Mouse (Mus musculus): ENCODE measurements around the gene Vps39. TPM values are rescaled to one million over a fixed set of nuclear protein-coding genes. Genes with fewer than 3 reads are reported as not detected.

The Vps39 gene
- polyA plus RNA-seq, 1 experiment from 2014 or later, result 30.5 TPM

GRCm38 (mm10) chr2:120268635-120269034 lies 84.3 kb downstream of the Vps39 start:
- POLR2A ChIA-PET, result no interaction called here
- in situ Hi-C loops (cut with MboI; ENCODE audit: low pct_unique_long_range_greater_than_20kb), result no loop called here
- no peak for TF ChIP-seq CTCF (IDR thresholded peaks at IDR 0.05)
- H3K27me3 ChIP-seq, result peaks cover 47% of the 10 kb centered on the region
- CTCF ChIA-PET, result interaction anchor here (0.9 kb wide), 1 partner anchor 106 kb away, joined by 3 read pairs; no protein-coding TSS in a partner anchor
- ATAC-seq (no peak), DNase-seq (ENCODE audit: low read depth, low spot score) (no peak)

Other genes starting within 250 kb of the Vps39 start
- gene Ehd4, start 198.5 kb downstream of the Vps39 start, polyA plus RNA-seq (2021), result 69.6 TPM
- 0.01 TPM for gene Pla2g4e, start 107.8 kb downstream of the Vps39 start, polyA plus RNA-seq (2021)
- not detected for gene Pla2g4d, start 63.9 kb downstream of the Vps39 start, polyA plus RNA-seq (2021)
- gene Pla2g4f, start 39.0 kb downstream of the Vps39 start, polyA plus RNA-seq (2021), result not detected
- gene Ganc, start 50.8 kb upstream of the Vps39 start, polyA plus RNA-seq (2021), result 23.3 TPM
- 33.7 TPM for gene Tmem87a, start 51.0 kb upstream of the Vps39 start, polyA plus RNA-seq (2021)
- gene Capn3, start 102.9 kb upstream of the Vps39 start, polyA plus RNA-seq (2021), result not detected
- gene Zfp106, start 210.7 kb upstream of the Vps39 start, polyA plus RNA-seq (2021), result 101 TPM
- 61.4 TPM for gene Snap23, start 214.5 kb upstream of the Vps39 start, polyA plus RNA-seq (2021)

Measured in Patski (cell line).